Mouse (Mus musculus): Measurements from ENCODE around the gene Kpna6. TPM values are rescaled to one million over a fixed set of nuclear protein-coding genes. Genes with fewer than 3 reads are reported as not detected.

Gene Kpna6
- polyA plus RNA-seq, 1 experiment from 2014 or later, result 14.9 TPM

DNA sequence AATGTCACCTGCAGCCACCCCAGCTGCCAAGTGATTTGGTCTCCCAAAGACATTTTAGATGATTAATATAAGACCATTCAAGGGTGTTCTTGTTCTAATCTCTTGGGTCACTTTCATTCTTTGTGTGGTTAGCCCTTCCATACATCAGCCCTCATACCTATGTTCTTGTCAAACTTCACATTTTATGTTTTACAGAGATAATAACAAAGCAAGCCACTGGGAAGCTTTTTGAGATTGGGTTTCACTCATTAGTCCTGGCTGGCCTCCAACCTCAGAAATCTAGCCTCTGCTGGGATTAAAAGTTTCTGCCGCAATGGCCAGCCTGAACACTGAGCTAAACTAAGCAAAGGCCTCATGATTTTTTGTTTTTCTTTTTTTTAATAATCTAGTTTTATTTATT, 27.6 kb upstream of the Kpna6 start:
- H3K27me3 ChIP-seq (ENCODE audit: insufficient read depth, low read length), result no peaks in the 10 kb centered on the region
- TF ChIP-seq CTCF (IDR thresholded peaks at IDR 0.05; ENCODE audit: low read depth), result no peak
- no peak overlapping the region for H3K9ac ChIP-seq
- WGBS, result 71% methylated on average over 1 of the region's 1 CpGs
- no peak overlapping the region for H3K4me3 ChIP-seq (ENCODE audit: low read depth, low read length)
- no peak overlapping the region for H3K27ac ChIP-seq (ENCODE audit: low read depth)
- H3K4me1 ChIP-seq (ENCODE audit: insufficient read depth), result peaks cover 17% of the 10 kb centered on the region
- H3K9me3 ChIP-seq (ENCODE audit: low read depth, low read length), result no peaks in the 10 kb centered on the region
- DNase-seq (no peak), ATAC-seq (ENCODE audit: insufficient read depth) (no peak)
- H3K4me2 ChIP-seq, result no peak overlapping the region
- peaks cover 36% of the 10 kb centered on the region for H3K36me3 ChIP-seq (ENCODE audit: insufficient read depth)

DNA sequence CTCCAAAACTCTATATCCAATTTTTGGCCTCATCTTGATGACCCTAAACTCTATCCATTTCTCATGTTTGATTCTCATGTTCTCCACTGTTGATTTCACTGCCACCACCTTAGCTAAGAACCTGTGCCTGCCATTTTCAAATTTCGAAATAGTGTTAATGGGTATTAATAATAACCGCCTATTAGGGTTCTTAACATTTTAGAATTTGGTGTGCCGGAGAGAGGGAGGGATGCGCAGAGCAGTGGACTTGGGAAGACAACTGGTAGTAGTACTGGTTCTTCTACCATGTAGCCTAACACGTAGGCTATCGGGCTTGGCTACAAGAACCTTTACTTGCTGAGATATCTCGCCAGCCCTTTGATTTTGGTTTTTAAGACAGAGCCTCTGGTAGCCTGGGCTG, 24.6 kb upstream of the Kpna6 start:
- peak overlapping the region; percentile 90 for H3K27ac ChIP-seq (ENCODE audit: low read depth)
- H3K4me3 ChIP-seq (ENCODE audit: low read depth, low read length), result peak overlapping the region; percentile 69
- peak overlapping the region; percentile 75 for H3K9ac ChIP-seq
- DNase-seq (no peak), ATAC-seq (ENCODE audit: insufficient read depth) (no peak)
- H3K4me1 ChIP-seq (ENCODE audit: insufficient read depth), result peaks cover 12% of the 10 kb centered on the region; the same call in 1 of the 2 replicates
- H3K27me3 ChIP-seq (ENCODE audit: insufficient read depth, low read length), result no peaks in the 10 kb centered on the region
- peaks cover 28% of the 10 kb centered on the region for H3K36me3 ChIP-seq (ENCODE audit: insufficient read depth)
- H3K4me2 ChIP-seq, result peak overlapping the region; percentile 70
- no peak for TF ChIP-seq CTCF (IDR thresholded peaks at IDR 0.05; ENCODE audit: low read depth)
- H3K9me3 ChIP-seq (ENCODE audit: low read depth, low read length), result no peaks in the 10 kb centered on the region
- 80% methylated on average over 7 of the region's 7 CpGs for WGBS

DNA sequence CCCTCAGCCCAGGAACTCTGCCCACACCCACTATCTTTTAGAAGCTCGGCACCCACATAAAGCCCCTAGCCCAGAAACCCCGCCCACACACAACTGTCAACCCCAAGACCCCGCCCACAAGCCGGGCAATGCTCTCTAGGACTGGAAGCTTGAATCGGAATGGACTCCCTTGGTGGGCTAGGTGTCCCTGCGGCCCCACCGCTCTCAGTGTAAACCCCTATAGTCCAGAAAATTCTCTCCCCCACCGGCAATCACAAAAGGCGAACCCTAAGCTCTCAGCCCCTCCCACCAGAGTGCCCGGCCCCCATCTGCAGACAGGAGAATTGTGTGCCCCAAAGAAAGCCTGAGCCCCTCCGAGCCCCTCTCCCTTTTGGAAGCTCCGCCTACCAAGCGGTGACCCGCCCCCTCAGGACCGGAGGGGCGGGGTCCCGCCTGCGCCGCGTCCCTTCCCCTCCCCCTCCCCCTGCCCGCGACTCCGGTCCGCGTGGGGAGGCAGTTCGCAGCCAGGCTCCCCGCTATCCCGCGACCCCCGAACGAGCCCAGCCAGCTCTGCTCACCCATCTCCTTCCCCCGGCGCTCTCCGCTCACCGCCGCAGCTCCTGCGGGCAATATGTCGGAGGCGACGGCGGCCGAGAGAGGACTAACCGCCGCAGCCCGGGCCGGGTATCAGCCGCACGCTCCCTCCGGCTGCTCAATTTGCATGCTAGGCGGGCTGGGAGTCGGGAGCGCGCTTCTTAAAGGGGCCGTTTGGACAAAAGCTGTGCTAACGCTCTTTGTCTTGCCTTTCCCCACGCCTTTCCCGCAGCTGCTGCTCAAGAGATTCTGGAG, 23.8 kb upstream of the Kpna6 start, which contains the start of gene Tmem39b:
TSS of gene Tmem39b (minus strand) at position 681 of the 828 bp plus-strand sequence.
- ATAC-seq (ENCODE audit: insufficient read depth), result peak; percentile 90
- Histone ChIP-seq H3K27me3 (ENCODE audit: insufficient read depth, low read length) (no peaks in the 10 kb centered on the region), H3K4me1 (ENCODE audit: insufficient read depth) (0 out of 2 replicates have a peak, but pooled peaks cover 5% of the 10 kb centered on the region), H3K27ac (ENCODE audit: low read depth) (peak within 1 kb of the TSS; percentile 90), H3K36me3 (ENCODE audit: insufficient read depth) (peaks cover 28% of the 10 kb centered on the region), H3K4me3 (ENCODE audit: low read depth, low read length) (peak within 1 kb of the TSS; percentile 69), H3K4me2 (peak within 1 kb of the TSS; percentile 70), H3K9me3 (ENCODE audit: low read depth, low read length) (no peaks in the 10 kb centered on the region), H3K9ac (peak within 1 kb of the TSS; percentile 75)
- WGBS, result under 1% methylated on average over 57 of the region's 57 CpGs
- TF ChIP-seq CTCF (IDR thresholded peaks at IDR 0.05; ENCODE audit: low read depth), result no peak
- DNase-seq, result peak; percentile 96

- no peak; the same call in 1 of the 2 replicates for ATAC-seq (ENCODE audit: insufficient read depth)
- Histone ChIP-seq H3K4me3 (ENCODE audit: low read depth, low read length) (peak overlapping the region; percentile 69), H3K27me3 (ENCODE audit: insufficient read depth, low read length) (no peaks in the 10 kb centered on the region), H3K4me2 (peak overlapping the region; percentile 70), H3K36me3 (ENCODE audit: insufficient read depth) (peaks cover 27% of the 10 kb centered on the region), H3K4me1 (ENCODE audit: insufficient read depth) (0 out of 2 replicates have a peak, but pooled peaks cover 5% of the 10 kb centered on the region), H3K27ac (ENCODE audit: low read depth) (0 out of 2 replicates have a peak overlapping the region, but pooled peaks have one; percentile 46), H3K9me3 (ENCODE audit: low read depth, low read length) (no peaks in the 10 kb centered on the region), H3K9ac (peak overlapping the region; percentile 75)
- no peak for DNase-seq
- 19% methylated on average over 6 of the region's 6 CpGs for WGBS
- TF ChIP-seq CTCF (IDR thresholded peaks at IDR 0.05; ENCODE audit: low read depth), result no peak
These were observed 23.2 kb upstream of the Kpna6 start for GRCm38 (mm10) chr4:129695815-129696157.

DNA sequence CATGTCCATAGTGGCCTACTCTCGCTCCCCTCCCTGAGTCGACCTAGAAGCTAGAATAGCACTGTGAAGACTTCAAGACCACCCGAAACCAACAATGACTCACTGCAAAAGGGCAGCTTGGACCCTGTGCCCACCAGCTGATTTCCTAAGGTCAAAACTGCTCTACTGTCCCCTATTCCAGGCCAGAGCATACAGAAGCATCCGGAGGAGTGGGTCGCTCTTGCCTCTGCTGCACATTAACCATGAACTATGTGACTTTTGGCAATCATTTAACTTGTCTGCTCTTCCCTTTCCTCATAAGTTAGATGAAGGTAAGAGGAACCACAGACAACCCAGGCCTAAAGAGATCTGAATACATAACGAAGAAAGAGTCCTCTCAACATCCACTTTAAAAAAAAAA, 12.0 kb upstream of the Kpna6 start:
- Histone ChIP-seq H3K4me2 (no peak overlapping the region), H3K36me3 (ENCODE audit: insufficient read depth) (peaks cover 85% of the 10 kb centered on the region), H3K9me3 (ENCODE audit: low read depth, low read length) (no peaks in the 10 kb centered on the region), H3K9ac (no peak overlapping the region), H3K27me3 (ENCODE audit: insufficient read depth, low read length) (no peaks in the 10 kb centered on the region), H3K27ac (ENCODE audit: low read depth) (no peak overlapping the region), H3K4me1 (ENCODE audit: insufficient read depth) (no peaks in the 10 kb centered on the region), H3K4me3 (ENCODE audit: low read depth, low read length) (no peak overlapping the region)
- ATAC-seq (ENCODE audit: insufficient read depth) (no peak), DNase-seq (no peak)
- 88% methylated on average over 6 of the region's 6 CpGs for WGBS
- TF ChIP-seq CTCF (IDR thresholded peaks at IDR 0.05; ENCODE audit: low read depth), result no peak

DNA sequence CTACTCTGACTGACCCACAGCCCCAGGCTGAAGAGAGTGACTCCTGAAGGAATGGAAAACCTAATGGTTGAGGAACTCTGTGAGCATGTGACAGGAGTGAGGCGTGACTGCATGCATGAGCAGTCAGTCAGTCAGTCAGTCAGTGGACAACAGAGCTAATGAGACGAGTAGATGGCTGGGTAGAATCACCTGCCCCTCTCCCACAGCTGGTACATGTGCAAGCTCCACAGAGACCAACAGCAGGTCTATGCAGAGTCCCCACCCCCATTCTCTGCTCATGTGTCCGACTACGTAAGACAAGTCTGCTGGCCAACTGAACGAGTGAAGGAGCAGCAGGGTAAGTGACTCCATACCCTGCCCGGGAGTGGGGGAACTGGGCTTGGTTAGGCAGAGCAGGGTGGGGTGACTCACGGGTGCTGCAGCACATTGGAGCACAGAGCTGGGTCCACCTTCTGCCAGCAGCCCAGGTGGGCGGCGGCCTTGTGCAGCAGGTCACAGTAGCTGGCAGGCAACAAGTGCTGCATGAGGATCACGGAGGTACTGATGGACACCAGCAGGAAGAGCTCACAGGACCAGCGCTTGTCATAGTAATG, 11.4 kb upstream of the Kpna6 start:
- Histone ChIP-seq H3K9me3 (ENCODE audit: low read depth, low read length) (no peaks in the 10 kb centered on the region), H3K4me2 (no peak overlapping the region), H3K36me3 (ENCODE audit: insufficient read depth) (peaks cover 81% of the 10 kb centered on the region), H3K4me3 (ENCODE audit: low read depth, low read length) (no peak overlapping the region), H3K27me3 (ENCODE audit: insufficient read depth, low read length) (no peaks in the 10 kb centered on the region), H3K9ac (no peak overlapping the region), H3K27ac (ENCODE audit: low read depth) (no peak overlapping the region), H3K4me1 (ENCODE audit: insufficient read depth) (no peaks in the 10 kb centered on the region)
- no peak for TF ChIP-seq CTCF (IDR thresholded peaks at IDR 0.05; ENCODE audit: low read depth)
- 84% methylated on average over 11 of the region's 11 CpGs for WGBS
- DNase-seq (no peak), ATAC-seq (ENCODE audit: insufficient read depth) (no peak)

DNA sequence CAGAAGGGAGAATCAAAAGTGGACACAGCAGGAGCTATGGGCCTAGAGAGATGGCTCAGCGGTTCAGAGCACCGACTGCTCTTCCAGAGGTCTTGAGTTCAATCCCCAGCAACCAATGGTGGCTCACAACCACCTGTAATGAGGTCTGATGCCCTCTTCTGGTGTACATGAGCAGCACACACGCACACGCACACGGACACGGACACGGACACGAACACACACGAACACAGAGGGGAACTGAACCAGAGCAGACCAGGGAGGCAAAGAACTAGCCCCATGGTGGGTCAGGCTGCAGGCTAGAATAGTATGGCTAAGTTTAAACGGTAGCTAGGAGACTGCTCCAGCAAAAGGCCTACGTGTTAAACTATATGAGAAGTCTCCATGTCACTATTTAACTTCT, 9.3 kb upstream of the Kpna6 start:
- H3K27ac ChIP-seq (ENCODE audit: low read depth), result no peak overlapping the region
- H3K4me2 ChIP-seq, result no peak overlapping the region
- DNase-seq (no peak), ATAC-seq (ENCODE audit: insufficient read depth) (no peak)
- H3K4me3 ChIP-seq (ENCODE audit: low read depth, low read length), result no peak overlapping the region
- no peaks in the 10 kb centered on the region for H3K9me3 ChIP-seq (ENCODE audit: low read depth, low read length)
- no peaks in the 10 kb centered on the region for H3K27me3 ChIP-seq (ENCODE audit: insufficient read depth, low read length)
- H3K4me1 ChIP-seq (ENCODE audit: insufficient read depth), result no peaks in the 10 kb centered on the region
- 96% methylated on average over 11 of the region's 11 CpGs for WGBS
- H3K36me3 ChIP-seq (ENCODE audit: insufficient read depth), result peaks cover 87% of the 10 kb centered on the region
- no peak for TF ChIP-seq CTCF (IDR thresholded peaks at IDR 0.05; ENCODE audit: low read depth)
- H3K9ac ChIP-seq, result no peak overlapping the region

All from lung, embryonic 14.5 days (tissue).